Mouse (Mus musculus) heart, adult 18-20 months (tissue): Measurements from ENCODE around the gene Cnot10. TPM values are rescaled to one million over a fixed set of nuclear protein-coding genes. Genes with fewer than 3 reads are reported as not detected.
A peak's percentile ranks its signal among the peaks of the same experiment; 100 is the strongest.

Experiments used
- DNase-seq, 2 experiments: peaks; one replicate each; pipeline ENCODE4 v3.0.0; 2021 to 2022; ENCODE audit warnings: mixed read lengths in 1 of 2
- total RNA-seq, 2 experiments: library from RNA; stranded (reverse); gene quantifications; 2 replicates each; pipeline ENCODE4 v1.2.3; 2021

Gene Cnot10
- total RNA-seq, 2 experiments from 2014 or later: 21.2 to 22.5 TPM

DNA sequence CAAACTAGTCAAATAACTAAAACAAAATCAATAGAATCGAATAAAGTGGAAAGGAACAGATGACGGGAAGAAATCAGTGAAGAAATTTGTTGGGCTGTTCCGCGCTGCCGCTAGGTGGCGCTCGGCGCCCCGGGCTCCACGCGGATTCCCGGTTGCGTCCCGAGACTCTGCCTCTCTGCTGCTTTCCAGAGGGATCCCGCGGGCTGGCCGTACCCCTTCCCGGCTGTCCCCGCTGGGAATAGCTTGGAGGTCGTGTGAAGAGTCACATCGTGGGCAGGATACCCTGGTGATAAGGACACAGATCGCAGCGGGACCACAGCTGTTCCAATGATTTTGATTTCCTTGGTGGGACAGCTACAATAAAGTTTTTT lies 56.2 kb downstream of the Cnot10 start:
- peak; percentile 66 to 80 for DNase-seq

- peak in 1 of 2 experiments; percentile 7 for DNase-seq
Measured at GRCm38 (mm10) chr9:114578646-114579045, 61.3 kb downstream of the Cnot10 start.

GRCm38 (mm10) chr9:114576001-114576400 lies 64.0 kb downstream of the Cnot10 start:
- DNase-seq: no peak

DNA sequence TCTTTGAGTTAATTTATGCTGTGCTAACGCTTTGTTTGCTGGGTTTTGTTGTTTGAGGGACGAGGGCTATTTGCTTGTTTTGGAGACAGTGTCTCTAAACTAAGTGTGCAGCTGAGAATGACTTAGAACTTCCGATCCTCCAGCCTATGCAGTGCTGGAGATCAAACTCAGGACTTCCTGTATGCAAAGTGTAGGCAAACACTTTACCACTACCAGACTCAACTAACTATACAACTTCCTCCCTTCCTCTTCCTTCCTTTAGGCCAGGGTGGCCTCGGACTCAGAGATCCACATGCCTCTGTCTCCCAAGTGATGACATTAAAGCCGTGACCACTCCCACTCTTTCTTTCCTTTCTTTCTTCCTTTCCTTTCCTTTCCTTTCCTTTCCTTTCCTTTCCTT lies 66.5 kb downstream of the Cnot10 start:
- no peak for DNase-seq

- DNase-seq: no peak
Measured at GRCm38 (mm10) chr9:114568682-114569474, 71.1 kb downstream of the Cnot10 start.

- no peak for DNase-seq
Measured at GRCm38 (mm10) chr9:114564667-114565066, 75.3 kb downstream of the Cnot10 start.

DNA sequence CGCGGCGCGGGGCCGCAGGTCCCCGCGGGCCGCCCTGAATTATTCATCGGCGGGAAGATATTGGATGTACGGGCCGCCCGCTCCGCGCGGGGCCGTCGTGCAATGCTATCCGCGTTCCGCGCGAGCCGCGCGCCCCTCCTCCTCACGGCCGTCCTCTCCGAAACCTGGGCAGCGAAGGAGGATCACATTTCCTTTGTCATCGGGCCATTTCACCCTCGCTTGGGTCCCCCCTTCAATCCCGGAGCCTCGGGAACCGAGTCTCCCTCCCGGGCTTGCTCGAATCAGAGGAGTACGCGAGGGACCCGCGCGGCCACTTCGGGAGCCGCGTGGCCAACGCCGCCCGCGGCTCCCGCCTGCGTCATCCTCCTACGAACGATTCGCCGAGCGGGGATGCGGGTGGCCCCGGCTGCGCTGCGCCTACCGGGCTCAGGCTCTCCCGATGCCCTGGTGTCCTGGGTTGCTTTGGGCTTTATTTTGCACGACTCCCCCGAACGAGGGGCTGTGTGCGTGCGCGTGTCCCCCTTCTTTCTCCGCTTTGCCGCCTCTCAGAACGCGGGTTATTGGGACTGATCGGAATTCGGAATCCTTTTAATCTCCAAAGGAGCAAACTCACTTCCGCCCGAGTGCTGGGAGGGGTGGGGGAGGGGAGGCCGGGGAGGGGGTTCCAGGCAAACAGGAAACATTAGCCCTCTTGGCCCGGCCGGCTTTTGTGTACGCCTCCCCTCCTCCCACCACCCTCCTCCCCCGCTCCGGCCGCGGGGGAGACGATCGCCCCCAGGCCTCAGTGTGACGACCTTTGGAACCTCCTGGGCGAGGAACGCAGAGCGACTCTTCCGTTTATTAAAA lies 76.0 kb downstream of the Cnot10 start, which contains the start of gene Trim71:
Gene Trim71 (minus strand): TSS at position 609 of the 846 bp plus-strand sequence.
- DNase-seq: no peak

GRCm38 (mm10) chr9:114562919-114563751 lies 76.8 kb downstream of the Cnot10 start:
- DNase-seq: no peak

- no peak for DNase-seq
Measured at GRCm38 (mm10) chr9:114562031-114562918, 77.7 kb downstream of the Cnot10 start.

DNA sequence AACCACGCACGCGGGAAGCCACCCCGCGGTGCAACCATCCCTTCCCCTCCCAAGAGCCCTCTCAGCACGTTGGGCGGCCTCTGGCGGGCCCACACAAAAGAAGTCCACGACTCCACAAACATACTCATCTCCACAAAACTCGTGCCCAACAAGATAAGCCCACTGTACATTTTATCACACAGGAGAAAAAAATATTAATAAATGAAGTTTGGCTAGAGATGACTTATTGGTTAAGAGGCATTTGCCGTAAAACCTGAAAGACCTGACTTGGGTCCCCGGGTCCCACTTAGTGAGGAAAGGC lies 78.4 kb downstream of the Cnot10 start:
- no peak for DNase-seq

- no peak for DNase-seq
Measured at GRCm38 (mm10) chr9:114560771-114561670, 79.0 kb downstream of the Cnot10 start.

DNA sequence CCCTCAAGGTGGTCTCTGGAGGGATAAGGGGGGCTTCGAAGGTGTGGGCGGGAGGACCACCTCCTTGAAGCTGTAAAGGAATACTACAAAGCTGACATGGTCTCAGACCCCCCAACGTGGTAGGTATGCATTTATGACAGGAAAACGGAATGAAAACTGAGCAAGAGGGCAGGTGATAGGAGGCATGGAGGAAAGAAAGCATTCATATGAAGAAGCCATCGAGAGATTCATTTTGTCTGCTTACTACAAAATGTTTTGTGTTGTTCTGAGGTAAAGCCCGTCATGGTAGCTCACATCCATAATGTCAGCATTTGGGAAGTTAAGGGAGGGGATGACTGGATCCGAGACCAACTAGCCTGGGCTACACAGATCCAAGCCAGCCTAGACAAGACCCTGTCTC lies 79.8 kb downstream of the Cnot10 start:
- DNase-seq: no peak

DNA sequence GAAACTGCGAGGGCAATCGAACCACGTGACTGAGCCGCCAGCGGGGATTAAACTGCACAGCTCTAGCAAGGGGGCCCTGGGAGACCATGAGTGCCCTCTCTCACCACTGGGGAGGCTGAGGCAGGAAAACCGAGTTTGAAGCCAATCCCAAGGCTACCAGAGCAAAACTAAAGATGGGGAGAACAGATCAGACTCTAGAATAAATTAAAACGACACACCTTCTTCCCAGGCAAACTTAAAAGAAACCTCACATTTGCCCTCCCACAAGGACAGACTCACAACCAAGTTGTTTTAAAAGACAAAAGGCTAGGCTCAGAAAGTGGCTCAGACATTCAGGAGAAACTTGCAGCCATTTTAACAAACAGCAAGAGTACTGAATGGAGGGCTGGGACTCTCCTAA lies 82.9 kb downstream of the Cnot10 start:
- no peak for DNase-seq

- DNase-seq: no peak
Measured at GRCm38 (mm10) chr9:114556276-114556855, 83.6 kb downstream of the Cnot10 start.

DNA sequence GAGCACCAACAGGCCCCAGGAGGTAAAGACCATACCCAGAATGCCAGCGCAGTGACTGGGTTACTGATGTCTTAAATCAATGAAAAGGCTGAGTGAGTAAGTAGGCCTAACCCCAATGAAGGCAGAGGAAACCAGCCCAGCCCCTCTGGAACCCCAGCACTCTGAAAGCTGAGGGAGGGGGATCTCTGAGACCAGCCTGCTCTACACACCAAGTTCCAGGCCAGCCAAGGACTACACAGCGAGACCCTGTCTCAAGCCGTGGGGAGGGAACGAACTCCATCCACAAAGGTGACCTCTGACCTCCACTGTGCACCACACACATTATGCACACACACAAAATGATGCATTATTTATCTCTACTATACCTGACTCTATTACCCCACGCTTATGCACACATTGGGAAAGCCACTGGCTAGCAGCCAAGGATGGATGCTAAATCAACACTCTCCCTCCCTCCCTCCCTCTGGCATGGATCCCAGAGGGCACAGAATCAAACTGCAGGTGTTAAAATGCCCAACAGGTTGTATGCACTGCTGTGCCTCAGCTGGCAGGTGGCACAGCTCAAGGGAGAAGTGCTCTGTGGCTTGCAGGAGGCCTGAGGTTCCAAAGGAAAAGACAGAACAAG lies 85.5 kb downstream of the Cnot10 start:
- no peak for DNase-seq

DNA sequence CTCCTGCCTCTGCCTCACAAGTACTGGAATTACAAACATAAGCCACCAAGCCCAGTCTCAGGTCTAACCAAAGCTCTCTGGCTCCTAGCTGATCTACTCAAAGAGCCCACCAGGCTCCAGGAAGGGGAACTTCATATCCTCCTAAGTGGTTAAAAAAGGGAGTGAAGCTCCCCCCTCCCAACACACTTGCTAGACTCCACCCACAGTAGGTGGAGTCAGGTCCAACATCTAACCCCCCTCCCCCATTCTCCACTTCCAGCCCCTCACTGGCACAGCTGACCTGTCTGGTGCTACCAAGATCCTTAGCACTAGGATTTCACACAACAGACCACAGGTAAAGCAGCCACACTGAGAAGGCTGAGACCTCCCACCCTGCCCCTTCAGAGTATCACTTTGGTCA lies 86.2 kb downstream of the Cnot10 start:
- DNase-seq: no peak

DNA sequence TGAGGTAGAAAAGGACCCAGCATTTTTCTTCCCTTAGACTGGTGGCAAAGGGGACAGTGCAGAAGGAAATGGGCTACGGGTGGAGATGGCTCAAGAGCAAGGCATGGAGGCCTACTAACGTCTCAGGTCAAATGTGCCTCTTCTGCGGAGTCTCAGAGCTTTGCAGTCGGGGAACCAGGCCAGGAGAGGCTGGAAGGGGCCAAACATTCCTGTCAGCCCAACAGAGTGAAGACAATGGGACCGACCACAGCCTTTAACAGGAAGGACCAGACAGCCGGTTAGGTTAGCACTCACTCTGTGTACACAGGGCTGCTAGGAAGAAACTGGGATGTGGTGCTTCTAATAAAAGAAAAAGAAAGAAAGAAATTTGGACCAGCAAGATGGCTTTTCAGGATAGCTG lies 90.0 kb downstream of the Cnot10 start:
- DNase-seq: no peak

GRCm38 (mm10) chr9:114549117-114549516 lies 90.9 kb downstream of the Cnot10 start:
- DNase-seq: no peak

DNA sequence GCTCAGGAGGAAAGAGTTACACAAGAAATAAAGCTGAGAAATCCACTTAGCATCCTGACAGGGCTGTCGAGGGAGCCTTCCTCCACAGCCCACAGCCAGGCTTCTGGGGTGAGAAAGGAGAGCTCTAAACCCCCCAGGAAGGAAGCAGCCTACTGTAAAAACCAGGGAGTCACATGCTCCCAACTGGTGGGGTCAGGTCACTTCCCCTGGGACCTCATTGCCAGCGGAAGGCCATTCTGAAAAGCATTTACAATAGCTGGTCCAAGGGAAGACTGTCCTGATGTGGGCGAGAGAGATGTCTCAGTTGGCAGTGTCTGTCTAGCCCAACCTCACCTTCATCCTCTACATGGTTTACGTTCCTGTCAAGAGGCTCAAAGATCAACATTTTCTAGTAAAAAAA lies 91.5 kb downstream of the Cnot10 start:
- DNase-seq: no peak

DNA sequence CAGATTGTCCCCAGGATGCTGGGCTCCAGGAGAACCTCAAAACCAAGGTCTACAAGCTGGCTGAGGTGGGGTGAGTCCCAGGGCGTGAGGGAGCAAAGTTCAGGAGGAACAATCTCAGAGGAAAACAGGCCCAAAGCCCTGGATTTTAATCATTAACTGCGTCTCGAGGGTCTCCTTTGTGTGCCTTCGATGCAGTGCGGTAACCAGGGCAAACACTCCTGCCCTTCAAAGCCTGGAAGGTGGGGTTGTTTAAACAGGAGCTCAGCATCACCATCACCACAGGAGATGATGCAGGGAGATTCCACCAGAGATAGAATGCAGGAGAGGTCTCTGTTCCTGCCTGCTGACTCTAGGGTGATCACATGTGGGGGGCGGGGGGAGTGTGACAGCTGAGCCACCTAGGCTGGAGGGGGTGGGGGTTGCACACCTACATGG lies 92.3 kb downstream of the Cnot10 start:
- DNase-seq: no peak
